Mouse (Mus musculus): Measurements from ENCODE around the gene Slc22a16.
"Not testable (repeated sequence)": the region's sequence is repeated elsewhere in the genome, so short reads cannot be mapped to it uniquely, and the experiment has no call there.

Slc22a16 gene

DNA sequence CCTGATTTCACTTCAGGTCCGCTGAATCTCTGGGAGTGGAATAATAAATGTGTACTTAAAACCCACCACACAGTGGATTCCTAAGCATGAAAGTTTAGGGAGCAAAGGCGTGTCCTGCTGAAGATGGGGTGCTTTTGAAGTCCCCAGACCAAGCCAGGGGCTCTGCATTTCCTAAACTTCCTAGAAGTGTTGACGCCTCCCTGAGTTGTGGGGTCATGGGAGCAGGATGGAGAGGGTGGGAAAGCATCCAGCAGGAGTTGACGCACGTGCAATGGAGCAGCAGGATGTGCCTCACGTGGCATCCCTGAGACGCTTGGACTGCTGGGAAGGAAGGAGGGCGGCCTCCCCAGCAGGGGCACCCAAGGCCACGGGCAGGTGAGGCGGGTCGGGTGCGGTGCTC lies at the start of gene Slc22a16:
Slc22a16 (plus strand) TSS at position 301 of the 400 bp plus-strand sequence.
- no peak for DNase-seq (ENCODE audit: low read depth)

DNA sequence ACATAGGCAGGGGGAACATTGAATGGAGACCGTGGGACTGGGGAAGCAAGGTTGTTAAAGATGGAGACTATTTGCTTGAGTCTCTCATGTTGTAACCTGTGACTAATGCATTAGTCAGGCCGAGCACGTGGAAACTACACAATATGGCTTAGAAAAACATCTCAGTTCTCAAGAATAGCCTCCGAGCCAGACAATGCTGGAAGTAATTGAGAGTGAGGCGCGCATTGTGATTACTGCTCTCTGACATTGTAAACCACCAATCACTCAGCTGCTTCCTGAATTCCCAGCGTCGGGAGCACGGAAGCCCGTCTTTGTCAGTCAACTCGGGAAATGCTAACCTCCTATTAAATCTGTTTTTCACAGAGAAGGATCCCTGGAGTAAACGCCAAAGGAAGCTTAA lies 48.6 kb upstream of the Slc22a16 start:
- peak; percentile 90 for DNase-seq (ENCODE audit: low read depth)

DNA sequence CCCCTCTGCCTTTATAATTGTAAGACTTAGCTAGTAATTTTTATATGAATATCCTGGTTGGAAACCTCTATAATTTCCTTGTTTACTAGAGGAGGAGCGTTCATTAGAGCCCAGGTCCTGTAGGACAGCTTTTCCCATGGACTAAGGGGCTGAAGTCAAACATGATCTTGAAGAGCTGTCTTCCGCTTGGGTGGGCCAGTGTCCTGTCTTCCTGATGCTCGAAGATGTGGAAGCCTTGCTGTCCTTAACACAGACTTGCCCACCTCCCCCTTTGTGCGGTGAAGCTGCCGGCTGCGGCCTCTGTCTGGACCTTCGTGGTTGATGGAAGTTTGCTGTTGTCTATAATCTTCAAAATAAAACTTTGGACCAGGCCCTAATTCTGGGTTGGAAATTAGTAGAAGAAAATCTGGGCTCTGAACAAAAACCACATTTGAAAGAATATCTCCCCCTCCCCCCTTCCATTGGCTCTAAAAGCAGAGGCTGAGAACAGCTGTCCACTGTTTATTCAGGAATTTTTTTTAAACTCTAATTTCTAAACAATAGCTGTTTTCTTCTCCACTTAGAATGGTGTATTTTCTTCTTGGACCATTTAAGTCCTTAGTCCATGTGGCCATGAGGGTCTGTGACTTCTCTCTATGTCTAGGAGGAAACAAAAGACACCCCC lies 46.7 kb upstream of the Slc22a16 start:
- peak; percentile 26 for DNase-seq (ENCODE audit: low read depth)

- peak; percentile 80 for DNase-seq (ENCODE audit: low read depth)
Measured at GRCm38 (mm10) chr10:40524032-40524806, 45.9 kb upstream of the Slc22a16 start.

DNA sequence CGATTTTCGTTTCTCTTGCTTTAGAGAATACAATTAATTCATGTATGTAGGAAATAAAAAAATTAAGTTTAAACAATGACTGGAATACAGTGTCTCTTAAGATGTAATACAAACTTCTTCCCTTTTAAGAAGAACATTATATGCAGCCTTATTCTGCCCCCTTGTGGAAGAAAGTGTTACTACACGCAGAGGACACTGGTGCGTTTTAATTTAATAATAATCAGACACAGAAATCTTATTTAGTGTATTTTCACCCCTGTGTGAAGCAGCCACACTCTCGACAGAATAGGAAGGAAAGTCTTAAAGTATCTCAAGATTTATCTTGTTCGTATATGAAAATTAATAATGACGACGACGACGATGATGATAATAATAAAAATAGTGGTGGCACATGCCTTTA lies 45.1 kb upstream of the Slc22a16 start:
- peak; percentile 94 for DNase-seq (ENCODE audit: low read depth)

GRCm38 (mm10) chr10:40525616-40526155 lies 44.5 kb upstream of the Slc22a16 start:
- DNase-seq (ENCODE audit: low read depth) = no peak

DNA sequence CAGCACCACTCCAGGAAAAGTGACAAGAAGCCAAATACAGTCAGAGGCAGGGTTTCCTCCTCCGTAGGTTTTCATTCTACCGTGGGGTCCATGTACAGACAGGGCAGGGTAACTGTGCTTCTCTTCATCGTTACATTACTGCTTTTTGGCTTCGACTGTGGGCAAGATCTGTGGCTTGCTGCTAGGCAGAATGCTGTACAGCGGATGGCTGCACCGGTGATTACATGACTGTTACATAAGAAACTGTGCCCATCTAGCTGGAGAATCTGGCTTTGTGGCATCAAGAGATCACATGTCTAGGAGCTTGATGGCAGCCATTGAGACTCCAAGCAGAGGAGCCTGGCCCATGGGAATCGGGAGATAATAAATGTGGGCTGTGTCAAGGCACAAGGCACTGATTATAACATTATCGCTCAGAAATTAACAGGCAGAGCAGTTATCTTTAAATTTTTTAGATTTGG lies 43.8 kb upstream of the Slc22a16 start:
- no peak for DNase-seq (ENCODE audit: low read depth)

GRCm38 (mm10) chr10:40526986-40527385 lies 43.1 kb upstream of the Slc22a16 start:
- DNase-seq (ENCODE audit: low read depth) = no peak

DNA sequence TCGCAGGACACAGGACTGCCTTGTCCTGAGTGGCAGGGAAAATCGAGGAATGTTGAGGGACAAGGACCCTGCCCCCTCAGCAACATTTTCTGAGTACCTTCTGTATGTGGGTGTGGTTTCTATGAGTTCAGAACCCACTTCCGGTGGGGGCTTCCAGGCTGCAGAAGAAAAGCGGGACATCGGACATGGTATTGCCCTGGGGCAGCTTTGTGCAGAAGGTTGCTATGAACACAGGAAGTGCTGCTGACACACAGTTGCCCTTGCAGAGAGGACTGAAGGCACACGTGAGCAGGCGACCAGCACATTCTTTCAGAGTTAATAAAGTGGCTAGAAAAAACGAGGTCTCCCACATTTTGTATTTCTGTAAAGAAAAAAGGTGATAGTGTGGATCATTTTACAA lies 42.6 kb upstream of the Slc22a16 start:
- peak; percentile 22 for DNase-seq (ENCODE audit: low read depth)

- no peak for DNase-seq (ENCODE audit: low read depth)
Measured at GRCm38 (mm10) chr10:40528668-40529067, 41.5 kb upstream of the Slc22a16 start.

- DNase-seq (ENCODE audit: low read depth) = peak; percentile 69
Measured at GRCm38 (mm10) chr10:40529617-40530016, 40.5 kb upstream of the Slc22a16 start.

GRCm38 (mm10) chr10:40530661-40531060 lies 39.5 kb upstream of the Slc22a16 start:
- DNase-seq (ENCODE audit: low read depth) = no peak

DNA sequence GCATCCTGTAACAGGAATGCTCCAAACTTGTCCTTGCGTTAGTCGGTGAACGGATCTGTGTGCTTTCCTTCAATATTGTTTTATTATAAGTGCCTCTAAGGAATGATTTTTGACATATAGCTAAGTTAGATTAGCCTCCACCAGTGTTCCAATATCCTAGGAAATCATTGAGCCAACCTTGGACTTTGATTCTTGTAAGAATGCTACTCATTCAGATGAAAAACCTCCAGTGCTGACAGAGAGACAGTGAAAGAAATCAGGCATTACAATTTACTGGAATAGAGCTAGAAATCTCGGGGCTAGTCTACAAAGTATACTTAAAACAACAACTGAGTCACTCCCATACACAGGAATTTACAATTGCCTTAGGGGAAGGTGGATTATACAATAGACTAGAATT lies 37.5 kb upstream of the Slc22a16 start:
- not testable (repeated sequence) for DNase-seq (ENCODE audit: low read depth)

GRCm38 (mm10) chr10:40541351-40541750 lies 28.8 kb upstream of the Slc22a16 start:
- no peak for DNase-seq (ENCODE audit: low read depth)

GRCm38 (mm10) chr10:40549317-40549716 lies 20.8 kb upstream of the Slc22a16 start:
- DNase-seq (ENCODE audit: low read depth) = no peak

DNA sequence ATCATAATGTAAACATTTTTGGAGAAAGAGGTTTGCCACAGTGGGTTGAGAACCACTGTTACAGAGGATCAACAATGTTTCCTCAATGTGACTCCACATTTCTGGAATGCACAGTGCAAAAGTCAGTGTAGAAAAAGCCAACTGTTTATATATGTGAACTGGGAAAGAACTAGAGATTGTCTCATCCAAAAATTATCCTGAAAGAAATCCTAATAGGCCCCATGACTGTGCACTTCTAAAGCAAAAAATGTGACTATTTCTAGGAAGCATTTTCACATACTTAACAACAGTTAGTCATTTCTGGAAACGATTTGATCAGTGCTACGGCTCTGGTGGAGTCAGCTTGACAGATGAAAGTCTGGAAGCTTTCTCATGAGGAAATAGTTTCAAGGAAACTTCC lies 18.3 kb upstream of the Slc22a16 start:
- DNase-seq (ENCODE audit: low read depth) = peak; percentile 77

DNA sequence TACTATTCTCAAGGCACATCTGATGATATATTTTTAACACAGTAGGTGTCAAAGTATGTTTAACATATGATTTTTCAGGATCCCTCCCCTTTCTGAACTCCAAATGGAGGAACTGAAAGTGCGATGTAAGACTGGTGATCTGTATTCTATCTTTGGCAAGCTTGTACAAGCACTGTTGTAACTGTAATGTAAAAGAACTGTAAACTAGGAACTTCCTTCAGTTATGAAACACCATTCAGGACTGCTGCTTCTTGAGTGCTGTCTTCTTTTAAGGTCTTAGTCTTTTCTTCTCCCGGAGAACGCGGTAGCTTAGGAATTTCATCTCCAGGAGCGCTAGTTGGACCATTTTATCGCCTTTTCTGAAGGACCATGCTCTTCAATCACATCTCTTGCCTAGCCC lies 4.4 kb upstream of the Slc22a16 start:
- not testable (repeated sequence) for DNase-seq (ENCODE audit: low read depth)

DNA sequence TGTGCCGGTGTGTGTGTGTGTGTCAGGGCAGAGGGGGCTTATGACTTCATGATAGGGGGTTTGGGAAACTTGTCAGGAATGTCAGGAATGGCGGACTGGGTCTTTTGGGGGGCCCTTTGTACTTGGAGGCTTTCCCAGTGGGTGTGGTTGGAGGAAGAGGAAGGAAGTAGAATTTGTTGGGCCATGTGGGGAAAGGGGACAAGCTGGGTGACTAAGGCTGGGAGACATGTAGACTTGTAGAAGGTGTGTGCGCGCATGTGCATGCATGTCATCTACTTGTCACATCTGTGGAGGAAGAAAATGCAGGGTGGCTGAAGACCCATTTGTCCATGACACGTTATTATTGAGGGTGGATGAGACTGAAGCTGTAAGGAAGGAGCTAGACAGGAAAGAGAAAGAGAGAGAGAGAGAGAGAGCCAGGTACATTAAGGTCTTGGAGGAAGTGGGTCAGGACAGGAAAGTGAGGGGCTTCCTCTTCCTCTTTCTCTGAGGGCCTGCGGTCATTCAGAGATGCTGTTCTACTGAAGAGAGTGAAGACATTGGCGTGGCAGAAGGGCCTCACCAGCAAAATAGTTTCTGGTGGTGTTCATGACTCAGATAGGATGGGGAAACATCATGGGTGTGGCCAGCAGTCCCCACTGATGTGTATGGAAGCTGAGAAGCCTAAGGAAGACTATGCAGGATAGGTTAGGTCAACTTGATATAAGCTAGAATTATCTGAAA lies 5.9 kb downstream of the Slc22a16 start:
- no peak for DNase-seq (ENCODE audit: low read depth)

GRCm38 (mm10) chr10:40583584-40584255 lies 13.6 kb downstream of the Slc22a16 start:
- DNase-seq (ENCODE audit: low read depth) = peak; percentile 52

DNA sequence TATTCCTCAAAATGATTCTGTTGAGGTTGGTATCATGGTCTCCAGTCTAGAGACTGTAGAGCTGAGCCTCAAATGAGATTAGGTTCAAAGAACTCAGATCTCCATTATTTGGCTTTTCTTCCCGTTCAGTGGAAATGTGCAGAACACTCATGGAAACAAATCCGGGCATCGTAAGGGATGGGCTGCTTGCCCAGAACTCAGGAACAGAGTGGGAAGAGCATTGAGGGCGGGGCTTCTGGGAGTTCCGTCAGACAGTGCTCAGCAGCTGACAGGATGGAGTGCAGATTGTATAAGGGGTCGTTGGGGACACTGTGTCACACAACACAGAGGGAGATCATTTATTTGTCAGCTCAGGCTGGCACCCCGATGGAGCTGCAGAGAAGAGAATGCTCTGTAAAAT lies 22.1 kb downstream of the Slc22a16 start:
- no peak for DNase-seq (ENCODE audit: low read depth)

- peak; percentile 90 for DNase-seq (ENCODE audit: low read depth)
Measured at GRCm38 (mm10) chr10:40597177-40597576, 27.0 kb downstream of the Slc22a16 start.
